Mouse (Mus musculus): ENCODE measurements at regions not wholly inside any gene's neighbourhood (a gene's known extent, or its start where the extent isn't known, plus 50 kb on each side); places are given as distances from the start of the nearest gene placed in this dataset.

GRCm38 (mm10) chr12:35863141-35863540 is 62.3 kb upstream of the Agr3 start:
- H3K27me3 ChIP-seq (replicated peaks; ENCODE audit: control insufficient read depth, insufficient read depth, low read length), result no peaks in the 10 kb centered on the region

GRCm38 (mm10) chr12:35853159-35853558 is 72.3 kb upstream of the Agr3 start:
- Histone ChIP-seq H3K4me1 (ENCODE audit: control insufficient read depth, insufficient read depth, low read length) (no peaks in the 10 kb centered on the region), H3K27me3 (replicated peaks; ENCODE audit: control insufficient read depth, insufficient read depth, low read length) (no peaks in the 10 kb centered on the region), H3K9me3 (replicated peaks; ENCODE audit: control insufficient read depth, low read length) (no peaks in the 10 kb centered on the region), H3K27ac (ENCODE audit: low read depth, low read length) (no peak overlapping the region), H3K9ac (ENCODE audit: low read length) (no peak overlapping the region), H3K4me3 (ENCODE audit: low read depth, low read length) (no peak overlapping the region), H3K36me3 (ENCODE audit: control insufficient read depth, insufficient read depth, low read length) (no peaks in the 10 kb centered on the region), H3K4me2 (ENCODE audit: low read length) (no peak overlapping the region)
- DNase-seq (ENCODE audit: low spot score) (peak; percentile 80), ATAC-seq (peak; percentile 90; the same call in 1 of the 2 replicates)
- 79% methylated on average over 4 of the region's 4 CpGs for WGBS

More at GRCm38 (mm10) chr12:35863141-35863540, 62.3 kb upstream of the Agr3 start:
- DNase-seq (ENCODE audit: low spot score) (no peak), ATAC-seq (no peak)
- Histone ChIP-seq H3K36me3 (ENCODE audit: control insufficient read depth, insufficient read depth, low read length) (no peaks in the 10 kb centered on the region), H3K9me3 (replicated peaks; ENCODE audit: control insufficient read depth, low read length) (no peaks in the 10 kb centered on the region), H3K9ac (ENCODE audit: low read length) (no peak overlapping the region), H3K4me3 (ENCODE audit: low read depth, low read length) (no peak overlapping the region), H3K27ac (ENCODE audit: low read depth, low read length) (no peak overlapping the region), H3K4me1 (ENCODE audit: control insufficient read depth, insufficient read depth, low read length) (no peaks in the 10 kb centered on the region), H3K4me2 (ENCODE audit: low read length) (no peak overlapping the region)
- WGBS, result 92% methylated on average over 1 of the region's 1 CpGs

- Histone ChIP-seq H3K4me1 (ENCODE audit: control insufficient read depth, insufficient read depth, low read length) (no peaks in the 10 kb centered on the region), H3K9ac (ENCODE audit: low read length) (no peak overlapping the region), H3K9me3 (replicated peaks; ENCODE audit: control insufficient read depth, low read length) (no peaks in the 10 kb centered on the region; the same call in 1 of the 2 replicates), H3K36me3 (ENCODE audit: control insufficient read depth, insufficient read depth, low read length) (no peaks in the 10 kb centered on the region), H3K27ac (ENCODE audit: low read depth, low read length) (no peak overlapping the region), H3K4me2 (ENCODE audit: low read length) (no peak overlapping the region), H3K4me3 (ENCODE audit: low read depth, low read length) (no peak overlapping the region), H3K27me3 (replicated peaks; ENCODE audit: control insufficient read depth, insufficient read depth, low read length) (no peaks in the 10 kb centered on the region)
- WGBS, result 47% methylated on average over 5 of the region's 5 CpGs
- ATAC-seq (peak; percentile 85), DNase-seq (ENCODE audit: low spot score) (peak; percentile 94)
Measured at GRCm38 (mm10) chr12:35846905-35847610, 78.4 kb upstream of the Agr3 start.

GRCm38 (mm10) chr12:35836946-35837345 is 88.5 kb upstream of the Agr3 start:
- no peak for ATAC-seq
- no peak for DNase-seq (ENCODE audit: low spot score)
- no peak overlapping the region for H3K9ac ChIP-seq (ENCODE audit: low read length)
- H3K4me1 ChIP-seq (ENCODE audit: control insufficient read depth, insufficient read depth, low read length), result no peaks in the 10 kb centered on the region
- no peak overlapping the region for H3K27ac ChIP-seq (ENCODE audit: low read depth, low read length)
- H3K27me3 ChIP-seq (replicated peaks; ENCODE audit: control insufficient read depth, insufficient read depth, low read length), result no peaks in the 10 kb centered on the region
- H3K36me3 ChIP-seq (ENCODE audit: control insufficient read depth, insufficient read depth, low read length), result no peaks in the 10 kb centered on the region
- no peak overlapping the region for H3K4me3 ChIP-seq (ENCODE audit: low read depth, low read length)
- no peaks in the 10 kb centered on the region for H3K9me3 ChIP-seq (replicated peaks; ENCODE audit: control insufficient read depth, low read length)
- H3K4me2 ChIP-seq (ENCODE audit: low read length), result no peak overlapping the region

GRCm38 (mm10) chr12:35833285-35833684 is 92.1 kb upstream of the Agr3 start:
- ATAC-seq, result no peak
- WGBS, result 77% methylated on average over 3 of the region's 3 CpGs
- Histone ChIP-seq H3K4me3 (ENCODE audit: low read depth, low read length) (no peak overlapping the region), H3K36me3 (ENCODE audit: control insufficient read depth, insufficient read depth, low read length) (no peaks in the 10 kb centered on the region), H3K9ac (ENCODE audit: low read length) (no peak overlapping the region), H3K27ac (ENCODE audit: low read depth, low read length) (no peak overlapping the region), H3K9me3 (replicated peaks; ENCODE audit: control insufficient read depth, low read length) (no peaks in the 10 kb centered on the region), H3K27me3 (replicated peaks; ENCODE audit: control insufficient read depth, insufficient read depth, low read length) (no peaks in the 10 kb centered on the region), H3K4me2 (ENCODE audit: low read length) (no peak overlapping the region), H3K4me1 (ENCODE audit: control insufficient read depth, insufficient read depth, low read length) (no peaks in the 10 kb centered on the region)
- no peak for DNase-seq (ENCODE audit: low spot score)

GRCm38 (mm10) chr12:35831922-35832512 is 93.4 kb upstream of the Agr3 start:
- Histone ChIP-seq H3K27me3 (replicated peaks; ENCODE audit: control insufficient read depth, insufficient read depth, low read length) (no peaks in the 10 kb centered on the region), H3K4me2 (ENCODE audit: low read length) (no peak overlapping the region), H3K36me3 (ENCODE audit: control insufficient read depth, insufficient read depth, low read length) (no peaks in the 10 kb centered on the region), H3K4me3 (ENCODE audit: low read depth, low read length) (no peak overlapping the region), H3K9ac (ENCODE audit: low read length) (no peak overlapping the region), H3K27ac (ENCODE audit: low read depth, low read length) (no peak overlapping the region), H3K4me1 (ENCODE audit: control insufficient read depth, insufficient read depth, low read length) (no peaks in the 10 kb centered on the region), H3K9me3 (replicated peaks; ENCODE audit: control insufficient read depth, low read length) (no peaks in the 10 kb centered on the region)
- 71% methylated on average over 2 of the region's 2 CpGs for WGBS
- 0 out of 2 replicates have a peak, but pooled peaks have one; percentile 26 for ATAC-seq
- no peak for DNase-seq (ENCODE audit: low spot score)

- Histone ChIP-seq H3K27me3 (replicated peaks; ENCODE audit: control insufficient read depth, insufficient read depth, low read length) (no peaks in the 10 kb centered on the region), H3K4me2 (ENCODE audit: low read length) (no peak overlapping the region), H3K27ac (ENCODE audit: low read depth, low read length) (no peak overlapping the region), H3K9ac (ENCODE audit: low read length) (no peak overlapping the region), H3K9me3 (replicated peaks; ENCODE audit: control insufficient read depth, low read length) (no peaks in the 10 kb centered on the region), H3K36me3 (ENCODE audit: control insufficient read depth, insufficient read depth, low read length) (no peaks in the 10 kb centered on the region), H3K4me3 (ENCODE audit: low read depth, low read length) (no peak overlapping the region), H3K4me1 (ENCODE audit: control insufficient read depth, insufficient read depth, low read length) (no peaks in the 10 kb centered on the region)
- DNase-seq (ENCODE audit: low spot score) (peak; percentile 86), ATAC-seq (peak; percentile 69)
- 20% methylated on average over 5 of the region's 5 CpGs for WGBS
Measured at GRCm38 (mm10) chr12:35831268-35831667, 94.2 kb upstream of the Agr3 start.

- Histone ChIP-seq H3K4me3 (ENCODE audit: low read depth, low read length) (no peak overlapping the region), H3K4me2 (ENCODE audit: low read length) (no peak overlapping the region), H3K9me3 (replicated peaks; ENCODE audit: control insufficient read depth, low read length) (no peaks in the 10 kb centered on the region), H3K9ac (ENCODE audit: low read length) (no peak overlapping the region), H3K4me1 (ENCODE audit: control insufficient read depth, insufficient read depth, low read length) (no peaks in the 10 kb centered on the region), H3K27ac (ENCODE audit: low read depth, low read length) (no peak overlapping the region), H3K27me3 (replicated peaks; ENCODE audit: control insufficient read depth, insufficient read depth, low read length) (no peaks in the 10 kb centered on the region), H3K36me3 (ENCODE audit: control insufficient read depth, insufficient read depth, low read length) (no peaks in the 10 kb centered on the region)
- no peak for DNase-seq (ENCODE audit: low spot score)
- WGBS, result 87% methylated on average over 2 of the region's 2 CpGs
- ATAC-seq, result no peak
Measured at GRCm38 (mm10) chr12:35827797-35828196, 97.6 kb upstream of the Agr3 start.

GRCm38 (mm10) chr12:35826990-35827389 is 98.4 kb upstream of the Agr3 start:
- no peak overlapping the region for H3K9ac ChIP-seq (ENCODE audit: low read length)
- 93% methylated on average over 5 of the region's 5 CpGs for WGBS
- no peaks in the 10 kb centered on the region for H3K27me3 ChIP-seq (replicated peaks; ENCODE audit: control insufficient read depth, insufficient read depth, low read length)
- H3K4me1 ChIP-seq (ENCODE audit: control insufficient read depth, insufficient read depth, low read length), result no peaks in the 10 kb centered on the region
- H3K36me3 ChIP-seq (ENCODE audit: control insufficient read depth, insufficient read depth, low read length), result no peaks in the 10 kb centered on the region
- H3K4me3 ChIP-seq (ENCODE audit: low read depth, low read length), result no peak overlapping the region
- DNase-seq (ENCODE audit: low spot score), result no peak
- no peak overlapping the region for H3K4me2 ChIP-seq (ENCODE audit: low read length)
- H3K9me3 ChIP-seq (replicated peaks; ENCODE audit: control insufficient read depth, low read length), result no peaks in the 10 kb centered on the region
- ATAC-seq, result no peak
- no peak overlapping the region for H3K27ac ChIP-seq (ENCODE audit: low read depth, low read length)
